Mouse (Mus musculus): ENCODE results near the gene Galnt13.
"Not testable (repeated sequence)": the region's sequence is repeated elsewhere in the genome, so short reads cannot be mapped to it uniquely, and the experiment has no call there.

GRCm38 (mm10) chr2:55022539-55022938 is 586.4 kb downstream of the Galnt13 start:
- not testable (repeated sequence) for TF ChIP-seq CTCF (IDR thresholded peaks at IDR 0.05; ENCODE audit: control insufficient read depth, insufficient read depth, insufficient read length); MAX (IDR thresholded peaks at IDR 0.05); FOSL1 (IDR thresholded peaks at IDR 0.05; ENCODE audit: insufficient read depth, low read length, poor library complexity, severe bottlenecking); CEBPB (IDR thresholded peaks at IDR 0.05; ENCODE audit: low read depth); MYOG (IDR thresholded peaks at IDR 0.05; ENCODE audit: control insufficient read depth, extremely low read depth, insufficient read length); USF1 (IDR thresholded peaks at IDR 0.05; ENCODE audit: low read depth); MYOD1 (IDR thresholded peaks at IDR 0.05; ENCODE audit: control insufficient read depth, insufficient read length, low read depth)
